Mouse (Mus musculus) heart, embryonic 16.5 days (tissue): ENCODE results near the gene Sdc3. TPM values are rescaled to one million over a fixed set of nuclear protein-coding genes. Genes with fewer than 3 reads are reported as not detected.

Experiments used
- ATAC-seq: fragments of 200-750 bp; cut with Nextera tagmentation; replicated peaks from 2 replicates; pipeline ENCODE4 v1.8.0; 2017; ENCODE audit warnings: moderate number of reproducible peaks; ENCODE audit not compliant: insufficient read depth, low FRiP score; ENCODE audit errors: extremely low read depth
- H3K27ac ChIP-seq: fragments of 300-500 bp; sonication (generic); 2 replicates; pipeline ENCODE4 v1.5.1; 2014; ENCODE audit warnings: mild to moderate bottlenecking, low read length, control low read depth, moderate library complexity
- H3K27me3 ChIP-seq: fragments of 300-500 bp; sonication (generic); 2 replicates; pipeline ENCODE4 v1.6.1; 2014; ENCODE audit warnings: low read length, mixed read lengths; ENCODE audit not compliant: control insufficient read depth, insufficient read depth
- H3K36me3 ChIP-seq: fragments of 300-500 bp; sonication (generic); 2 replicates; pipeline ENCODE4 v1.6.1; 2014; ENCODE audit not compliant: control insufficient read depth, insufficient read depth
- H3K4me1 ChIP-seq: fragments of 300-500 bp; sonication (generic); 2 replicates; pipeline ENCODE4 v1.6.1; 2014; ENCODE audit warnings: low read length, mixed read lengths; ENCODE audit not compliant: control insufficient read depth, insufficient read depth
- H3K4me2 ChIP-seq: fragments of 300-500 bp; sonication (generic); 2 replicates; pipeline ENCODE4 v1.6.1; 2014; ENCODE audit warnings: low read depth, mild to moderate bottlenecking, control low read depth, low read length
- H3K4me3 ChIP-seq: fragments of 300-500 bp; sonication (generic); 2 replicates; pipeline ENCODE4 v1.5.1; 2014; ENCODE audit warnings: mild to moderate bottlenecking, control low read depth, low read length
- H3K9ac ChIP-seq: fragments of 300-500 bp; sonication (generic); 2 replicates; pipeline ENCODE4 v1.6.1; 2014; ENCODE audit warnings: low read length, control low read depth
- H3K9me3 ChIP-seq: fragments of 300-500 bp; sonication (generic); replicated peaks from 2 replicates; pipeline ENCODE4 v1.6.1; 2016; ENCODE audit warnings: low read length; ENCODE audit not compliant: control insufficient read depth
- WGBS: fragments of 180-500 bp; shearing (Covaris S2); extraction: QIAGEN DNeasy Blood & Tissue Kit; methylation state at CpG from one replicate; pipeline ENCODE4 v1.1.7; 2014; 5-methylcytosine and 5-hydroxymethylcytosine counted together
- polyA plus RNA-seq: library from polyadenylated mRNA; unstranded; fragments of >200 nt; fragmentation: Nextera tagmentation; extraction: Ambion mirVana; gene quantifications from 2 replicates; pipeline ENCODE4 v1.2.1, GENCODE M21; 2015

The Sdc3 gene
- polyA plus RNA-seq, 1 experiment from 2014 or later, result 19.9 TPM

DNA sequence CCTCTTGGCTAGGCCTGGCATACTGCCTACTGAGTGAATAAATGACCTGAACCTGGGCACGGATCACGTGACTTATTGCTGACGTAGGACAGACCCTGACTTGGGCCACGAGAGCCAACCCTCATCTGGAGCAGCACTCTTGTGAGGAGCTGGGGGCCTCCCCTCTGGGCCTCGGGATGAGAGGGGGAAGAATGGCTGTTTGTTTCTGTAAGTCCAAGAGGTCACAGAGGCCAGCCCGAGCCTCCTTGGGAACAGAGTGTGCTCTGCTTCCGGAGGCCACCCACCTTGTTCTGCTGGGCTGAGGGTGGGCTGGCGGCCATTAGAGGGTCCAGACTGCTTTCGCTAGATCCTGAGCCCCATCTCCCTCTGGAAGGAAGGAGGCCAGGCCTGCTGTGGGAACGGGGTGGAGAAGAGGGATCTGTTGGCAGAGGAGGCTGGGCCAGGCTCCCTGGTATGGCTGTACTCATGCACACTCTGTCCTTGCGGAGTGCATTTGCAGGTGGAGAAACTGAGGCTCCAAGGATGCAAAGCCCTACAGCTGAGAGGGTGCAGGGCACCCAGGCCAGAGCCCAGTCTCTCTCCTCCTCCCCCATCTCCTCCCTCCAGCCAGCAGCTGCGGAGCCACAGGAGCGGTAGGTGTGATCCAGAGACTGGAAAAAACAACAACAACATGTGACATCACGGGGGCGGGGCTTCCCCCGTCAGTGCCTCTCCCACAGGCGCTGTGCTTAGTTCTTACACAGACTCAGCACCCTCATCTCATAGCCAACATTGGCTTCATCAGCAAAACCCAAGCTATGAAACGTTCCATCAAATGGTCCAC lies 36.7 kb downstream of the Sdc3 start:
- H3K4me3 ChIP-seq, result no peak overlapping the region
- 22% methylated on average over 18 of the region's 18 CpGs for whole genome bisulfite sequencing
- no peaks in the 10 kb centered on the region for H3K36me3 ChIP-seq
- peaks cover 11% of the 10 kb centered on the region for H3K4me1 ChIP-seq
- ATAC-seq, result peak; percentile 61
- no peaks in the 10 kb centered on the region for H3K27me3 ChIP-seq
- H3K9ac ChIP-seq, result peak overlapping the region; percentile 25; the same call in 1 of the 2 replicates
- H3K27ac ChIP-seq, result peak overlapping the region; percentile 51
- H3K9me3 ChIP-seq, result no peaks in the 10 kb centered on the region
- H3K4me2 ChIP-seq, result 0 out of 2 replicates have a peak overlapping the region, but pooled peaks have one; percentile 21

- Histone ChIP-seq H3K27me3 (peaks cover 3% of the 10 kb centered on the region; the same call in 1 of the 2 replicates), H3K9me3 (no peaks in the 10 kb centered on the region), H3K4me2 (no peak overlapping the region), H3K4me1 (peaks cover 21% of the 10 kb centered on the region), H3K36me3 (no peaks in the 10 kb centered on the region), H3K4me3 (no peak overlapping the region), H3K27ac (no peak overlapping the region), H3K9ac (no peak overlapping the region)
- 62% methylated on average over 1 of the region's 1 CpGs for WGBS
- ATAC-seq, result no peak
These were observed 41.8 kb downstream of the Sdc3 start for GRCm38 (mm10) chr4:130834122-130834521.

DNA sequence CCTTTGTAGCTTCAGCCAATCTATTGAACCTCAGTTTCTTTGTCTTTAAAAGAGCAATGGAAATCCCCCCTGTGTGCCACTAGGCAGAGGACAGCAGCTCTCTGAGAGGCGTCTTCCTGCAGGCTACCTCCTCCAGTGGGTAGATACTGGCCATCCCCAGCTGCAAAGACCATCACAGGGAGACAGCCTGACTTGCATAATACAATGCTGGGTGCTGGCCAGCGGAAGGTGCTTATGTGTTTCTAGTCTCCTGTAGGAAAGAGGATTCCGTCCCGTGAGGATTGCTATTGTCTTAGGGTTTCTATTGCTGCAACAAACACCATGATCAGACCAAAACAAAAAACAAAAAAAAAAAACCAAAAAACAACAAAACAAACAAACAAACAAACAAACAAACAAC lies 43.2 kb downstream of the Sdc3 start:
- no peak overlapping the region for H3K4me2 ChIP-seq
- H3K4me1 ChIP-seq, result peaks cover 16% of the 10 kb centered on the region; the same call in 1 of the 2 replicates
- no peaks in the 10 kb centered on the region for H3K36me3 ChIP-seq
- no peaks in the 10 kb centered on the region for H3K9me3 ChIP-seq
- H3K27me3 ChIP-seq, result peaks cover 3% of the 10 kb centered on the region; the same call in 1 of the 2 replicates
- no peak for ATAC-seq
- no peak overlapping the region for H3K4me3 ChIP-seq
- 88% methylated on average over 4 of the region's 4 CpGs for WGBS
- no peak overlapping the region for H3K9ac ChIP-seq
- H3K27ac ChIP-seq, result no peak overlapping the region

DNA sequence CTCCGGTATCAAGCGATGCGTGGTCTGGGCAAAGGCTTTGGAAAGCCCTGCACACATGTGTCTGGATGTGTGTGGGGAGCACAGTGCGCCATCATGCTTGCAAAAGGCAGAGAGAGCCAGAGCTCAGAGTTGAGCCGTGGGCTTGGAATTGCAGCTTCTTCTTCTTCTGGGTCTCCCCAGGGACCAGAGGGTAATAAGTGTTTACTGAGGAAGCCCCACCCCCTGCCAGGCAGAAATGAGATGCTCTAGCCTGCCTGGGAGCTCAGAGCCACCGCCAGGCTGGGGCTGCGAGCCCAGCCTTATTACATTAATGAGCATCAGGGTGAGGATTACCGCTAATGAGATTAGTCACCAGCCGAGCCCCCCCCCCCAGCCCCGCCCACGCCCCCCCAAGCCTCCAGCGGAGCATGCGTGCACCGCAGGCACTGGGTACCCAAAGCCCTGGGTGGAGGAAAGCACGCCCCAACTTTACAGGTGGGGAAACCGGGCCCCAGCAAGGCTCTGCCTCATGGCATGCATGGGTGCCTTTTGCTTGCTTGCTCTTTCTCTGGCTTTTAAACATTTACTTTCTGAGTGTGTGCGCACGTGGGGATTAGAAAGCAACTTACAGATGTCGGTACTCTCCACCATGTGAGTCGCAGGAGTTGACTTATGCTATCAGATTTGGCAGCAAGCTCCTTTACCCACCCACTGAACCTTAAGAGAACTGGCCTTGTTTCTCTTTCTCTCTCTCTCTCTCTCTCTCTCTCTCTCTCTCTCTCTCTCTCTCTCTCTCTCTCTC lies 44.1 kb downstream of the Sdc3 start:
- Histone ChIP-seq H3K27me3 (peaks cover 3% of the 10 kb centered on the region; the same call in 1 of the 2 replicates), H3K36me3 (no peaks in the 10 kb centered on the region), H3K9ac (no peak overlapping the region), H3K4me1 (peaks cover 22% of the 10 kb centered on the region), H3K4me2 (peak overlapping the region; percentile 17; the same call in 1 of the 2 replicates), H3K4me3 (no peak overlapping the region), H3K27ac (no peak overlapping the region), H3K9me3 (no peaks in the 10 kb centered on the region)
- ATAC-seq, result no peak
- 13% methylated on average over 20 of the region's 20 CpGs for WGBS

DNA sequence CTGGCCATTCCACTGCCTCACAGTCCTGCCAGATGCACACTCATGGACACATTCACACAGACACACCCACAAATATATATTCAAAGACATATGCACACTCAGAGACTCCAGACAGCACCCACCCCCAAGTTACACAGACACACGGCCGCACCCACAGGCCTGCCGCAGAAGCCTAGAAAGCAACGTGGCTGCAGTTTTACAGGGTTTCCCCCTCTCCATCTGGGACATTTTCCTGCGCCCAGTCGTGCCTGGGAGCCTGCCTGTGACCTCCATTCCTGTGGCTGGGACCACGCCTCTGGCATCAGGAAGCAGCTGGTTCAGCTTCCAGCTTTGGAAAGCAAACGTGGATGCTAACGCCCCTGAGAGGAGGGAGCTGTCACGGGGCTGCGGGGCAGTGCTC lies 46.2 kb downstream of the Sdc3 start:
- H3K4me2 ChIP-seq, result no peak overlapping the region
- ATAC-seq, result no peak
- H3K36me3 ChIP-seq, result no peaks in the 10 kb centered on the region
- H3K9me3 ChIP-seq, result no peaks in the 10 kb centered on the region
- no peak overlapping the region for H3K4me3 ChIP-seq
- peaks cover 24% of the 10 kb centered on the region for H3K4me1 ChIP-seq
- no peak overlapping the region for H3K9ac ChIP-seq
- peaks cover 3% of the 10 kb centered on the region; the same call in 1 of the 2 replicates for H3K27me3 ChIP-seq
- H3K27ac ChIP-seq, result no peak overlapping the region
- WGBS, result 28% methylated on average over 11 of the region's 11 CpGs

DNA sequence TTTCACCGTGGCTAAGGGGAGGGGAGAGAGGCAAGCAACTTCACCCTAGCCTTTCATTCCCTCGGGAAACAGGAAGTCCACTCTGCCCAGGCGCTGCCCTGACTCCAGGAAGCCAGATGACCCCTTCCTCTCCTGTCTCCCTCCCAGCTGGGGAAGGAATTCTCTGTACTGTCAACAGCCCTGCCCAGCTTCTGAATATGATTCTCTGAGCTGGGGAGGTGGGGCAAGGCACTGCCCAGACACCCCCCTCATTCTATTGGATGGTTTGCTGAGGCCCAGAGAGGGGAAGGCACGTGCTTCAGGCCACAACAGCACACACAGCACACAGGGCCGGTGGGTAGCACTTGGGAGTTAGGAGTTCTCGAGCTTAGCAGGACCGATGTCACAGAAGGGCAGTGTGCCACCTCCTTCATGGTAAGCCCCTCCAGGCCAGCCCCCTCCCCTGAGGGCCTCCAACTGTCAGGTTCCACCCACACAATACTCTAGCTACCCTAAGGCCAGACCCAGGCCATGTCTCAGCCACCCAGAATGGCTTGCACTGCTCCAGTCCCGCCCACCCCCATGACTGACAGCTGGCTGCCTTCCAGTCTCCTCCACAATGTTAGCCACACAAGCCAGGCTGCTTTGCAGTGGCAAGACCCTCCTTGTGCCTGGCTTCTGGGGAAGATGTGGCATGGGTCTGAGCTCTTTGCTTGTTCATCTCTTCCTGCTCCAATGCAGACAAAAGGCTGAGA lies 48.9 kb downstream of the Sdc3 start:
- Histone ChIP-seq H3K4me1 (peaks cover 23% of the 10 kb centered on the region), H3K27ac (no peak overlapping the region), H3K36me3 (no peaks in the 10 kb centered on the region), H3K9me3 (no peaks in the 10 kb centered on the region), H3K9ac (peak overlapping the region; percentile 38), H3K4me2 (no peak overlapping the region), H3K27me3 (peaks cover 3% of the 10 kb centered on the region), H3K4me3 (no peak overlapping the region)
- 46% methylated on average over 8 of the region's 8 CpGs for WGBS
- ATAC-seq, result peak; percentile 68

DNA sequence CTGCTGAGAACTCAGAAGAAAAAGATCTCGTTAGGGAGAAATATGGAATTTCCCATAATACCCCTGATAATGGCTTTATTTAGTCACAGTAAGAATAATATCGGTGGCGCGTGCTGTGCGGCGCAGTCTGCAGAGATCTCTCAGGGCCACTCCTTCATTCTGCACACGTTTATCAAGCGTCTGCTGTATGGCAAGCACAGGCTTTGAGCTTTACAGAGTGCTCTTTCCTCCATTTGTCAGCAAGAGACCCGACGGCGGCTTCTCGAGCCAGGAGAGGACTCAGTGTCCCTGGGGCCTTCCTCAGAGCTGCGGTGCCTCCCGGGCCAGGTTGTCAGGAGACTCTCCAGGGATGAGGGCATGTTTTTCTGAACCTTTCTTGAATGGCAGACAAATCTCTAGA lies 56.5 kb downstream of the Sdc3 start:
- H3K27me3 ChIP-seq, result no peaks in the 10 kb centered on the region; the same call in 1 of the 2 replicates

DNA sequence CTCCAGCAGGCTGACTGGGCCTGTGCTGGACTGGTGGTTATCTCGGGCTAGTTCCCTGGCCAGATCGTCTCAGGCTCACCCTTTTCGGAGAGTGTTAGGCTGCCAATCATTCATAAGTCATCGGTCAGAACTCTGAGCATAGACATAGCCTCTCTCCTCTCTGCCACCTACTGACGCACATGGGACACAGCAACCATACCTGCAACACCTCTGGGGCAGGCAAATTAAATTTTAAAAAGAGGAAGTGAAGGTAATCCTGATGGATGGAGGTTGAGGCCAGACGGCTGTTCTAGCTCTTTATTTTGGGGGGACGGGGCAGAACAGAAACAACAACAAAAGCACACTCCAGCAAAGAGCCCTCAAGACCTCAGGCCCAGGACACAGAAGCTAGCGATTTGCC lies 65.3 kb downstream of the Sdc3 start:
- Histone ChIP-seq H3K9me3 (no peaks in the 10 kb centered on the region), H3K27me3 (peaks cover 6% of the 10 kb centered on the region), H3K36me3 (no peaks in the 10 kb centered on the region), H3K4me3 (no peak overlapping the region), H3K9ac (no peak overlapping the region), H3K27ac (no peak overlapping the region), H3K4me2 (no peak overlapping the region), H3K4me1 (peaks cover 10% of the 10 kb centered on the region)
- WGBS, result 57% methylated on average over 8 of the region's 8 CpGs
- ATAC-seq, result no peak

More for the DNA sequence above, 56.5 kb downstream of the Sdc3 start:
- H3K9ac ChIP-seq, result no peak overlapping the region
- no peaks in the 10 kb centered on the region for H3K36me3 ChIP-seq
- no peaks in the 10 kb centered on the region for H3K9me3 ChIP-seq
- H3K4me3 ChIP-seq, result no peak overlapping the region
- ATAC-seq, result no peak
- H3K4me2 ChIP-seq, result no peak overlapping the region
- no peak overlapping the region for H3K27ac ChIP-seq
- H3K4me1 ChIP-seq, result no peaks in the 10 kb centered on the region
- 76% methylated on average over 14 of the region's 14 CpGs for WGBS
